In the genomic region with DNA sequence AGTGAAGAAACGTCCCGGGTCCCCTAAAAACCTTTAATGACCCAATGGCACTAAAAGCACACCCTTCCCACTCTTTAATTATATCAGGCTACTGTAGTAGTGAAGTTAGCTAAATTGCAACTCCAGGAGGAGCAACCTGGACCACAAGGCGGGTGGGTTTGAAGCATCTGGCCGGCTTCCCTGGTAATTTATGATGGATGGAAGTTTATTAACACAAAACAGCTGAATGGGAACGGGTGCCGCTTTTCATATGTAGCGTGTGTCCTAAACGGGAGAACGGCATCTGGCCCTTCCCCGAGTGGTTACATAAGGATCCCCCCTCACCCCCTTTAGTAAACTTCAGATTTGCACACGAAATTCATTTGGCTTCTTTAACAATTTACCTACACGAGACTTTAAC, we compare ENCODE assay signal across 14 mouse cellular contexts.
A peak's percentile ranks its signal among the peaks of the same experiment; 100 is the strongest.
DNase-seq lines count a peak whose midpoint lies in the region; ATAC-seq and TF ChIP-seq lines count a peak whose summit lies in the region.
"Had no signal": no experiment of that assay in that cellular context is flagged by ENCODE, and none has a peak within 500 bp of the region (broad histone marks: within the 10 kb centered on the region; RNA-seq: fewer than 3 reads in every experiment).

No protein-coding gene starts in this region.

- no peaks in the 10 kb centered on the region for H3K27me3 ChIP-seq in heart, embryonic 10.5 days (ENCODE audit: insufficient read depth, poor library complexity, severe bottlenecking)
- no peaks in the 10 kb centered on the region for H3K27me3 ChIP-seq in embryonic facial prominence, embryonic 12.5 days
- no peaks in the 10 kb centered on the region for H3K27me3 ChIP-seq in limb, embryonic 11.5 days (ENCODE audit: control insufficient read depth, insufficient read depth, low read length)

- no peaks in the 10 kb centered on the region for H3K36me3 ChIP-seq in heart, embryonic 10.5 days
- no peaks in the 10 kb centered on the region for H3K36me3 ChIP-seq in embryonic facial prominence, embryonic 12.5 days
- H3K36me3 ChIP-seq in limb, embryonic 11.5 days (ENCODE audit: control insufficient read depth, insufficient read depth, low read length): no peaks in the 10 kb centered on the region
- H3K36me3 ChIP-seq: heart, embryonic 12.5 days had no signal

- H3K9me3 ChIP-seq in heart, embryonic 10.5 days: no peaks in the 10 kb centered on the region
- no peaks in the 10 kb centered on the region for H3K9me3 ChIP-seq in embryonic facial prominence, embryonic 12.5 days
- H3K9me3 ChIP-seq in limb, embryonic 11.5 days (ENCODE audit: control insufficient read depth, low read length): no peaks in the 10 kb centered on the region
- H3K9me3 ChIP-seq: heart, embryonic 12.5 days had no signal

- peak overlapping the region; percentile 28 for H3K4me2 ChIP-seq in embryonic facial prominence, embryonic 12.5 days (replicated peaks)
- peak overlapping the region; percentile 21; the same call in 1 of the 2 replicates for H3K4me2 ChIP-seq in limb, embryonic 11.5 days (ENCODE audit: low read depth, severe bottlenecking)
- H3K4me2 ChIP-seq: heart, embryonic 12.5 days; midbrain, embryonic 11.5 days had no signal

- DNase-seq in heart, adult 11 months: peak; percentile 62
- DNase-seq in heart, embryonic 10.5 days (ENCODE audit: low spot score): no peak
- peak; percentile 51 for DNase-seq in brain, embryonic 14.5 days (ENCODE audit: low read depth)
- DNase-seq in limb, embryonic 11.5 days (ENCODE audit: low spot score): peak; percentile 66
- DNase-seq in cerebellum, postnatal 36 days: no peak
- DNase-seq in gastrocnemius, adult 18-20 months (ENCODE audit: low spot score): no peak
- DNase-seq: cerebellum, adult 2 months; gastrocnemius, postnatal 25 days; heart, postnatal 36 days; lung, postnatal 14 days had no signal

- TF ChIP-seq CTCF in brain, embryonic 14.5 days (IDR thresholded peaks at IDR 0.05; ENCODE audit: borderline replicate concordance, extremely low read depth, insufficient read depth, insufficient read length): no peak

- no peak for TF ChIP-seq POLR2A in brain, embryonic 14.5 days (IDR thresholded peaks at IDR 0.05; ENCODE audit: borderline replicate concordance, extremely low read depth, insufficient read depth, insufficient read length, poor library complexity, severe bottlenecking)

- H3K27ac ChIP-seq in heart, embryonic 10.5 days: no peak overlapping the region
- H3K27ac ChIP-seq in embryonic facial prominence, embryonic 12.5 days: peak overlapping the region; percentile 42; the same call in 1 of the 2 replicates
- H3K27ac ChIP-seq in limb, embryonic 11.5 days (replicated peaks; ENCODE audit: low read depth, low read length): no peak overlapping the region
- H3K27ac ChIP-seq: kidney, postnatal 0 days had no signal

- ATAC-seq in embryonic facial prominence, embryonic 12.5 days (ENCODE audit: insufficient number of reproducible peaks, insufficient read depth, low FRiP score, low TSS enrichment): no peak
- ATAC-seq in limb, embryonic 11.5 days (ENCODE audit: insufficient number of reproducible peaks, low FRiP score, low TSS enrichment, low read depth): no peak

- H3K9ac ChIP-seq in embryonic facial prominence, embryonic 12.5 days: no peak overlapping the region
- H3K9ac ChIP-seq in limb, embryonic 11.5 days (ENCODE audit: low read length): no peak overlapping the region
- H3K9ac ChIP-seq: heart, embryonic 12.5 days had no signal

- H3K4me3 ChIP-seq in heart, embryonic 10.5 days: no peak overlapping the region
- H3K4me3 ChIP-seq in embryonic facial prominence, embryonic 12.5 days: no peak overlapping the region
- H3K4me3 ChIP-seq in limb, embryonic 11.5 days (ENCODE audit: low read depth, low read length): no peak overlapping the region
- H3K4me3 ChIP-seq: heart, embryonic 12.5 days had no signal

- H3K4me1 ChIP-seq in heart, embryonic 10.5 days: peaks cover 13% of the 10 kb centered on the region; the same call in 1 of the 2 replicates
- peaks cover 26% of the 10 kb centered on the region for H3K4me1 ChIP-seq in embryonic facial prominence, embryonic 12.5 days
- H3K4me1 ChIP-seq in limb, embryonic 11.5 days (ENCODE audit: control insufficient read depth, insufficient read depth, low read length): peaks cover 14% of the 10 kb centered on the region

- WGBS in heart, embryonic 10.5 days: 86% methylated on average over 12 of the region's 12 CpGs
- WGBS in embryonic facial prominence, embryonic 12.5 days: 20% methylated on average over 12 of the region's 12 CpGs
- 10% methylated on average over 12 of the region's 12 CpGs for WGBS in limb, embryonic 11.5 days

Comparison
In these comparisons a context has a peak if more than half of its experiments do, and no peak if none do; other contexts are left out.
1. DNase-seq: peak in heart, adult 11 months (single experiment), brain, embryonic 14.5 days (single experiment) and limb, embryonic 11.5 days (single experiment); none in heart, embryonic 10.5 days (single experiment), cerebellum, postnatal 36 days (0 of 2) and gastrocnemius, adult 18-20 months (single experiment).